Mouse (Mus musculus): ENCODE results near the gene Evi5l.

The Evi5l gene

GRCm38 (mm10) chr8:4165852-4166751, at the start of gene Evi5l:
TSS of gene Evi5l (plus strand) at chr8:4166567.
- peak; percentile 100 for DNase-seq (ENCODE audit: low read depth, low spot score)

- no peak for DNase-seq (ENCODE audit: low read depth, low spot score)
Observed at GRCm38 (mm10) chr8:4133798-4134197, 32.6 kb upstream of the Evi5l start, which contains the start of gene Cd209g. TSS of gene Cd209g (plus strand) at chr8:4134098.

- DNase-seq (ENCODE audit: low read depth, low spot score) = peak; percentile 40
Observed at GRCm38 (mm10) chr8:4139660-4140646, 26.4 kb upstream of the Evi5l start.

GRCm38 (mm10) chr8:4141721-4142120, 24.6 kb upstream of the Evi5l start:
- DNase-seq (ENCODE audit: low read depth, low spot score) = no peak

GRCm38 (mm10) chr8:4147272-4147671, 19.1 kb upstream of the Evi5l start:
- no peak for DNase-seq (ENCODE audit: low read depth, low spot score)

GRCm38 (mm10) chr8:4154878-4155277, 11.5 kb upstream of the Evi5l start:
- no peak for DNase-seq (ENCODE audit: low read depth, low spot score)

GRCm38 (mm10) chr8:4162786-4163185, 3.6 kb upstream of the Evi5l start:
- no peak for DNase-seq (ENCODE audit: low read depth, low spot score)

GRCm38 (mm10) chr8:4165176-4165851, 1.1 kb upstream of the Evi5l start:
- DNase-seq (ENCODE audit: low read depth, low spot score) = no peak

GRCm38 (mm10) chr8:4166881-4167525, 636 bp downstream of the Evi5l start:
- DNase-seq (ENCODE audit: low read depth, low spot score) = no peak

- no peak for DNase-seq (ENCODE audit: low read depth, low spot score)
Observed at GRCm38 (mm10) chr8:4167918-4168317, 1.6 kb downstream of the Evi5l start.

- DNase-seq (ENCODE audit: low read depth, low spot score) = no peak
Observed at GRCm38 (mm10) chr8:4172486-4172885, 6.1 kb downstream of the Evi5l start.

GRCm38 (mm10) chr8:4174018-4174417, 7.7 kb downstream of the Evi5l start:
- DNase-seq (ENCODE audit: low read depth, low spot score) = no peak

- no peak for DNase-seq (ENCODE audit: low read depth, low spot score)
Observed at GRCm38 (mm10) chr8:4183409-4183808, 17.0 kb downstream of the Evi5l start.

GRCm38 (mm10) chr8:4186151-4186550, 19.8 kb downstream of the Evi5l start:
- no peak for DNase-seq (ENCODE audit: low read depth, low spot score)

- no peak for DNase-seq (ENCODE audit: low read depth, low spot score)
Observed at GRCm38 (mm10) chr8:4188605-4189004, 22.2 kb downstream of the Evi5l start.

- no peak for DNase-seq (ENCODE audit: low read depth, low spot score)
Observed at GRCm38 (mm10) chr8:4189031-4189722, 22.8 kb downstream of the Evi5l start.

GRCm38 (mm10) chr8:4192305-4192704, 25.9 kb downstream of the Evi5l start:
- peak; percentile 77 for DNase-seq (ENCODE audit: low read depth, low spot score)

- no peak for DNase-seq (ENCODE audit: low read depth, low spot score)
Observed at GRCm38 (mm10) chr8:4192807-4193587, 26.6 kb downstream of the Evi5l start.

GRCm38 (mm10) chr8:4193588-4193894, 27.2 kb downstream of the Evi5l start:
- no peak for DNase-seq (ENCODE audit: low read depth, low spot score)

GRCm38 (mm10) chr8:4201321-4201720, 35.0 kb downstream of the Evi5l start:
- no peak for DNase-seq (ENCODE audit: low read depth, low spot score)

Measured in telencephalon, adult 2 months (tissue).